Mouse (Mus musculus): ENCODE data around the gene Cyp27b1.
A peak's percentile ranks its signal among the peaks of the same experiment; 100 is the strongest.

Gene Cyp27b1

GRCm38 (mm10) chr10:127092742-127093141, 44.7 kb downstream of the Cyp27b1 start:
- no peak for DNase-seq

- peak; percentile 40 to 56 for DNase-seq
Measured at GRCm38 (mm10) chr10:127094382-127094802, 46.3 kb downstream of the Cyp27b1 start.

- DNase-seq = no peak
Measured at GRCm38 (mm10) chr10:127098514-127098913, 50.5 kb downstream of the Cyp27b1 start.

- DNase-seq = peak in 1 of 2 experiments; percentile 2
Measured at GRCm38 (mm10) chr10:127099191-127099590, 51.1 kb downstream of the Cyp27b1 start.

GRCm38 (mm10) chr10:127099868-127100267, 51.8 kb downstream of the Cyp27b1 start:
- no peak for DNase-seq

- DNase-seq = no peak
Measured at GRCm38 (mm10) chr10:127100414-127100813, 52.4 kb downstream of the Cyp27b1 start.

GRCm38 (mm10) chr10:127101151-127101550, 53.1 kb downstream of the Cyp27b1 start:
- DNase-seq = peak in 1 of 2 experiments; percentile 2

Measured in cerebellum, postnatal 10 days (tissue).